Mouse (Mus musculus) cerebellum, adult 2 months (tissue): Measurements from ENCODE around the gene Dnase2b.

Source experiments
- CTCF ChIP-seq: fragments of 200-500 bp; IDR thresholded peaks from 2 replicates; pipeline ENCODE4 v1.5.1; 2011; ENCODE audit warnings: low read depth, mild to moderate bottlenecking, control low read depth, low read length, moderate library complexity, borderline replicate concordance; ENCODE audit not compliant: insufficient read depth
- POLR2A ChIP-seq: fragments of 200-500 bp; IDR thresholded peaks from 2 replicates; pipeline ENCODE4 v1.6.1; 2011; ENCODE audit warnings: low read length, control low read depth, borderline replicate concordance; ENCODE audit not compliant: insufficient read depth

- no peak for TF ChIP-seq POLR2A
- no peak for TF ChIP-seq CTCF
These were observed 80.4 kb downstream of the Dnase2b start for GRCm38 (mm10) chr3:146534986-146535385.
